Mouse (Mus musculus): Measurements from ENCODE around the gene Ttll13. TPM values are rescaled to one million over a fixed set of nuclear protein-coding genes. Genes with fewer than 3 reads are reported as not detected.

Ttll13 gene
- polyA plus RNA-seq, 1 experiment from 2014 or later: 0.61 TPM

DNA sequence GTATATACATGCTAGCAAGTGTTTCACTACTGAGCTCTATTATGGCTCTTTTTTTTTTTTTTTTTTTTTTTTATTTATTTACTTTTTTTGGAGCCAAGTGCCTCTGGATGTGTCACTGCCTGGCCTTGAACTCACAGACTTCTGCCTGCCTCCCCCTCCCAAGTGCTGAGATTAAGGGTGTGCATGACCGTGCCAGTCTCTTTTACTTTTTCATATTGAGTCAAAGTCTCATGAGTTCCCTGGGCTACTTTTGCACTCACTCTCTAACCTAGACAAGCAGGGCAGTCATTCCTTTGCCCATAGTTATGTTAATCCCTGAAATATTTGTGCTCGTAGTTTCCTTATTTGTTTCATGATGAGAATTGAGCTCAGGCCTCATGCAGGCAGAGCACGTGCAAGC, 35.5 kb downstream of the Ttll13 start:
- WGBS: 94% methylated on average over 3 of the region's 3 CpGs

DNA sequence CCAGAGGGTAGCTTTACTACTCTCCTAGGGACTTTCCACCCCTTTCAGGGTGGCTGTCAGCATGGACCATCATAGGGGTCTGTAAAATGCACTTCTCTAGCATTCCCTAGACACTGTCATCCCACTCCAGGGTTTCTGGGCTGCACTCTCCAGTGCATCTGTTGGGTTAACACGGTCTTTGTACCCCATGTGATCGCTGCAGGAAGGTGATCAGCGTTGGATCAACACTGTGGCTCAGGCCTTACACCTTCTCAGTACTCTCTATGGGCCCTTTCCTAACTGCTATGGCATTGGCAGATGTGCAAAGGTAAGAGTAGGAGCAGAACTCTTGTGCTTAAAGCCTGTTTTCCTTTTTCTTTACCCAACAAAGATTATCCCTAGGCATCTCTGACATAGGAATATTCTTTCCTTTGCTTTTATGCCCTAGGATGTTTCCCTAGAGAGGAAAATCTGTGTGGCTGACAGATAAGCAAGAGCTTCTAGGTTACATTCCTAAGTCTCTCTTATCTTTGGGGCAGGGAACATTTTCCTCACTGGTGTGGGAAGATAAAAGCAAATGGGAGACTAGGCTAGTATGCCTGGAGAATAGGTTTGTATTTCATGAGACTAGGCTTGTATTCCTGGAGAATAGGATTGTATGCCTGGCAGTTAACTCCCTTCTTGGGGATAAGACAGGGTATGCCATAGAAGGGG, 37.2 kb downstream of the Ttll13 start:
- H3K27me3 ChIP-seq (ENCODE audit: low read depth, poor library complexity, severe bottlenecking): no peaks in the 10 kb centered on the region
- DNase-seq (ENCODE audit: low spot score): no peak
- peaks cover 78% of the 10 kb centered on the region for H3K36me3 ChIP-seq
- H3K9me3 ChIP-seq (replicated peaks): no peaks in the 10 kb centered on the region
- no peak overlapping the region for H3K27ac ChIP-seq
- no peaks in the 10 kb centered on the region for H3K4me1 ChIP-seq
- H3K4me3 ChIP-seq: no peak overlapping the region
- 95% methylated on average over 3 of the region's 3 CpGs for WGBS

More for the DNA sequence above, 35.5 kb downstream of the Ttll13 start:
- no peaks in the 10 kb centered on the region for H3K9me3 ChIP-seq (replicated peaks)
- H3K36me3 ChIP-seq: peaks cover 77% of the 10 kb centered on the region
- no peaks in the 10 kb centered on the region for H3K4me1 ChIP-seq
- DNase-seq (ENCODE audit: low spot score): no peak
- H3K4me3 ChIP-seq: no peak overlapping the region
- H3K27ac ChIP-seq: no peak overlapping the region
- no peaks in the 10 kb centered on the region for H3K27me3 ChIP-seq (ENCODE audit: low read depth, poor library complexity, severe bottlenecking)

DNA sequence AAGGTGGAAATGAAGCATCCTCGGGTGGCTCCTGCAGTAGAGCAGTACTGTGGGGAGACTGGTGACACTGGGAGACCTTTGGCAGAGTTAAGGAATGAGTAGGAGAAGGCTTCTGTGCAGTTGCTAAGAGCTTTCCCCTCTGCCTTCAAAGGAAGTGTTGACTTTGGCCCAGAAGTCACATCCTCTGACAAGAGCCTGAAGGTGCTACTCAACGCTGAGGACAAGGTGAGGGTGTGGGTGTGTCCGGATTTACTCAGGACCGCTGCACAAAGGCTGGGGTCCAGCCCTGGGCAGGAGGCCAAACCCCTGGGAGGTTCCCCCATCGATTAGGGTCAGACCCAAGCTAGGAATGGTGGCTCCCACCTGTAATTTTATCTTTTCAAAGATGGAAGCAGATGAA, 38.2 kb downstream of the Ttll13 start:
- Histone ChIP-seq H3K27ac (no peak overlapping the region), H3K36me3 (peaks cover 74% of the 10 kb centered on the region), H3K27me3 (ENCODE audit: low read depth, poor library complexity, severe bottlenecking) (no peaks in the 10 kb centered on the region), H3K9me3 (replicated peaks) (no peaks in the 10 kb centered on the region), H3K4me1 (no peaks in the 10 kb centered on the region), H3K4me3 (no peak overlapping the region)
- 93% methylated on average over 5 of the region's 5 CpGs for WGBS
- DNase-seq (ENCODE audit: low spot score): no peak

DNA sequence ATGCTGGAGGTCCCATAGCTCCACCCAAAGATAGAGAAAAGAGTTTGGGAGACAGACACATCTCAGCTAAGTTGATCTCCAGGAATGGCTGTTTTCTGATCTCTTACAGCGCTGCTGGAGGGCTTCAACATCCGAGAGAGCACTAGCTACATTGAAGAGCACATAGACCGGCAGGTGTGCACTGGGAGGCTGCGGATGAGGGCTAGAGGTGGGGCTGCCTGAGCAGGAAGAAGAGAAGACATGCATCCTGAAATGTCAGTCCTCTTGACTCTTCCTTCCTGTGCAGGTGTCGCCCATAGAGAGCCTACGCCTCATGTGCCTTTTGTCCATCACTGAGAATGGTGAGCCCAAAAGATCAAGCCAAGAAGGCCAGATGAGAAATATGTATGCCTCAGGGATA, 39.5 kb downstream of the Ttll13 start:
- Histone ChIP-seq H3K4me3 (no peak overlapping the region), H3K27me3 (ENCODE audit: low read depth, poor library complexity, severe bottlenecking) (no peaks in the 10 kb centered on the region), H3K9me3 (replicated peaks) (no peaks in the 10 kb centered on the region), H3K4me1 (no peaks in the 10 kb centered on the region), H3K36me3 (peaks cover 74% of the 10 kb centered on the region), H3K27ac (no peak overlapping the region)
- 94% methylated on average over 6 of the region's 6 CpGs for WGBS
- DNase-seq (ENCODE audit: low spot score): no peak

DNA sequence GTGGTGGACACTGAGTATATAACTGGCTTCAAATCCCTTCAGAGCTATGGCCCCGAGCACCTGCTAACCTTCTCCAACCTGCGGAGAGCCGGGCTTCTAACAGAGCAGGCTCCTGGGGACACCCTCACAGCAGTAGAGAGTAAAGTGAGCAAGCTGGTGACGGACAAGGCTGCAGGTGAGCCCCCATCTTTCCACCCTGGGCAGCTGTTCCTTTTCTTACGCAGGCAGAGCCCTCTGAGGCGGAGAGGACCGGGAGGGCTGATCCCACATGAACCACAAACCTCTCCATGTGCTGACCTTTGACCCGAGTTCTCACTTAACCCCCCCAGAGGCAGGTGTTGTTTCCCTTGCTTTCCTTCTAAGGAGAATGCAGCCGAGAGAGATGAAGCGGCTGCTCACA, 41.6 kb downstream of the Ttll13 start:
- DNase-seq (ENCODE audit: low spot score): no peak
- H3K27ac ChIP-seq: no peak overlapping the region
- no peaks in the 10 kb centered on the region for H3K27me3 ChIP-seq (ENCODE audit: low read depth, poor library complexity, severe bottlenecking)
- peaks cover 86% of the 10 kb centered on the region for H3K36me3 ChIP-seq
- no peaks in the 10 kb centered on the region for H3K4me1 ChIP-seq
- 86% methylated on average over 10 of the region's 10 CpGs for WGBS
- H3K9me3 ChIP-seq (replicated peaks): no peaks in the 10 kb centered on the region
- no peak overlapping the region for H3K4me3 ChIP-seq

DNA sequence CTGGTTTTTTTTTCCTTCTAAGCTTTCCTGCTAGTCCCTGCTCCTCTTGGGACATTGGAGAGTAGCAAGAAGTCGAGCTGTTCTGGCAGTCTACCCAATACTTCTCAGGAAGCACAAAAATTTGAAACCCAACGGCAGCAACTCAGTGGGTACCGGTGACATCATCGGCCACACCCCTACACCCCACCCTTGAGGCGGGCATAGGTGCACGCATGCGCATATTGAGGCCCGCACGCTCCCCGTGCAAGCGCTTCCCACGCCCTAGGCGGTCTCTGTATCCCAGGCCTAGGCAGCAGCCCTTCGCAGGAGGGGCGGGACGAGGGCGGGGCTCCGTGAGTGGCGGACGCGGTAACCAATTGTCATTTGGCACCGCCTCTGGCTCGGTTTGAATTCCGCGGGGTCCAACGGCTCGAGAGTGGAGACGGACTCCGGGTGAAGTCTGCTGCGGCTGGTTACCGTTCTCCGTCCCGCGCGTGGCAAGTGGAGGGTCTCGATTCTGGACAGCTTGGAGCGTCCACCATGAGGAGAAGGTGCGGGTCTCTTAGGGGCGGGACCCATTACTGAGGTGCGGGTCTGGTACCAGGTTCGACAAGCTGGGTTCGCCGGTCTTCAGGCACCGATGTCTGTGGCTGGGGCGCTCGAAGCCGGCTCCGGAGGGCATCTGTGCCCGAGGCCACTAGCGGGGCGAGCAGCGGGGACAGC, 48.0 kb downstream of the Ttll13 start, which contains the start of gene Prc1:
Prc1 (plus strand) TSS at position 389 of the 702 bp plus-strand sequence.
- under 1% methylated on average over 52 of the region's 52 CpGs for WGBS

DNA sequence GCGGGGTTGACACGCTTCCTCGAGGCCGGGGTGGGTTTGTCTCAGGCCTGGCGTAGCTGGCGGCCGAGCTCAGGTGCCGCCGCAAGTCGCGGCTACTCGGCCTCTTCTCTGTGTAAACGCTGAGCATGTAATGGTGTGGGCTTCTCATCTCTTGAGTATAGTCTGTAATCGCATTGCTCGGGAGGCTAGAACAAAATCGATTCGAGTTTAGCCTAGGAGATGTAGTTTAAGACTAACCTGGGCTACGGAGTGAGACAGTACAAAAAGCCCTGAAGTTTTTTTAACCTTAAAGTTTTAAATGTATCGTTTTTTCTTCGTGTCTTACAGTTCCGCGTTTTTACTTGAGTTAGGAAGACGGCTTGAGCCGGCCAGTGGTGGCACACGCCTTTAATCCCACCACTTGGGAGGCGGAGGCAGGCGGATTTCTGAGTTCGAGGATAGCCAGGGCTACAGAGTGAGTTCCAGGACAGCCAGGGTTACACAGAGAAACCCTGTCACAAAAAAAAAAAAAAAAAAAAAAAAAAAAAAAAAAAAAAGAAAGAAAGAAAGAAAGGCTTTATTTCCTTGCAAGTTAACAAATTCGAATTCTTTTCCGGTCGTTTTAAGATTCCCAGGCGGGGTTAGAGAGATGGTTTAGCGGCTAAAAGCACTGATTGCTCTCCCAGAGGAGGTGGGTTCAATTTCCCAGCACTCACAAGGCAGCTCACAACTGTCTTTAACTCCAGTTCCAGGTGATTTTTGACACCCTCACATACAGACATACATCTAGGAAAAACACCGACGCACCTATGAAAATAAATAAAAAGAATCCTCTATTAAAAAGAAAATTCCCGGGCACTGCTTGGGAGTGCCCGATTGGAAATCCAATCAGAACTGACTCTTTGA, 48.8 kb downstream of the Ttll13 start:
- peaks cover 62% of the 10 kb centered on the region for H3K36me3 ChIP-seq
- H3K4me3 ChIP-seq: peak overlapping the region; percentile 79
- peak overlapping the region; percentile 92 for H3K27ac ChIP-seq
- DNase-seq (ENCODE audit: low spot score): no peak
- no peaks in the 10 kb centered on the region for H3K27me3 ChIP-seq (ENCODE audit: low read depth, poor library complexity, severe bottlenecking)
- H3K4me1 ChIP-seq: peaks cover 19% of the 10 kb centered on the region
- 12% methylated on average over 37 of the region's 37 CpGs for WGBS
- no peaks in the 10 kb centered on the region for H3K9me3 ChIP-seq (replicated peaks)

More for the DNA sequence above, 48.0 kb downstream of the Ttll13 start, which contains the start of gene Prc1:
- DNase-seq (ENCODE audit: low spot score): peak; percentile 99
- Histone ChIP-seq H3K4me1 (peaks cover 19% of the 10 kb centered on the region), H3K36me3 (peaks cover 59% of the 10 kb centered on the region), H3K9me3 (replicated peaks) (no peaks in the 10 kb centered on the region), H3K4me3 (peak within 1 kb of the TSS; percentile 79), H3K27me3 (ENCODE audit: low read depth, poor library complexity, severe bottlenecking) (no peaks in the 10 kb centered on the region), H3K27ac (peak within 1 kb of the TSS; percentile 92)

DNA sequence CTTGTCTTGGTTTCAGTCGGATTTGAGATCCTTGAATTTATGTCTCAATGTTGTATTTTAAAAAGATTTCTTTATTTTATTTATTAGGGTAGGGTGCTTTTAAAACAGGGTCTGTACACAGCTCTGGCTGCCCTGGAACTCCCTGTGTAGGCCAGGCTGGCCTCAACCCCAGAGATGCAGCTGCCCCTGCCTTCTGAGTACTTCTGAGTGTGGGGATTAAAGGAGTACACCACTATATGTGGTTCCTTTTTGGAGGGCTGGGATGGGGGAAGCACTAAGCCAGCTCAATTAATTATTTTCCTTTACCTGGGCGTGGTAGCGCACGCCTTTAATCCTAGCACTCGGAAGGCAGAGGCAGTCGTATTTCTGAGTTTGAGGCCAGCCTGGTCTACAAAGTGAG, 50.3 kb downstream of the Ttll13 start:
- Histone ChIP-seq H3K9me3 (replicated peaks) (no peaks in the 10 kb centered on the region), H3K27ac (no peak overlapping the region), H3K4me1 (peaks cover 19% of the 10 kb centered on the region), H3K4me3 (0 out of 2 replicates have a peak overlapping the region, but pooled peaks have one; percentile 10), H3K36me3 (peaks cover 62% of the 10 kb centered on the region), H3K27me3 (ENCODE audit: low read depth, poor library complexity, severe bottlenecking) (no peaks in the 10 kb centered on the region)
- DNase-seq (ENCODE audit: low spot score): no peak
- 94% methylated on average over 6 of the region's 6 CpGs for WGBS

DNA sequence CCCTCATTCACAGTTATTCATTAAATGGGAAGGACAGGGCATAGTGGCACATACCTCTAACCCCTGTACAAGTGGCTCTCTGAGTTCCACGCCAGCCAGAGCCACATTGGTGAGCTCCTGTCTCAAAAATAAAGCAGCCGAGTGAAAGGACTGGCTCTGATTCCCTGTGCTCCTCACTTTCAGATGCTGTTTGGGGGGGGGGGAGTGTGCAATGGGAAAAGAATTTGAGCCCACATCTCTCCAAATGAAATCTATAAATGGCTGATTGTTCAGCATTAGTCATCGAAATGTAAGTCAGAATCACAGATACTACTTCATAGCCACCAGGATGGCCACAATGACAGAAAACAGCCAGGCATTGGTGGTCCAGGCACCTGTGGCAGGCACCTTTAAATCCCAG, 50.9 kb downstream of the Ttll13 start:
- 92% methylated on average over 3 of the region's 3 CpGs for WGBS
- Histone ChIP-seq H3K27ac (no peak overlapping the region), H3K36me3 (peaks cover 63% of the 10 kb centered on the region), H3K4me1 (peaks cover 19% of the 10 kb centered on the region), H3K4me3 (no peak overlapping the region), H3K27me3 (ENCODE audit: low read depth, poor library complexity, severe bottlenecking) (no peaks in the 10 kb centered on the region), H3K9me3 (replicated peaks) (no peaks in the 10 kb centered on the region)
- no peak for DNase-seq (ENCODE audit: low spot score)

DNA sequence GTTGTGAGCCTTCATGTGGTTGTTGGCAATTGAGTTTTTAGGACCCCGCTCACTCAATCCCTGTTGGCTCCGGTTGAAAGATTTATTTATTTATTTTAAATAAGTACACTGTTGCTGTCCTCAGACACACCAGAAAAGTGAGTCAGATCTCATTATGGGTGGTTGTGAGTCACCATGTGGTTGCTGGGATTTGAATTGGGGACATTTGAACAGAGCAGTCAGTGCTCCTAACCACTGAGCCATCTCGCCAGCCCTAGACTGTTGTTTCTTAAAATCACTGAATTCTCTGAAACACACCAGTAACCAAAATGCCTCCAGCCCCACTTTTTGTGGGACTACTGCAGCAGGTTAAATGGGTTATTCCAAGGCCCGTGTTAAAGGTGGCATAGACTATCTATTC, 52.6 kb downstream of the Ttll13 start:
- H3K27ac ChIP-seq: no peak overlapping the region
- no peak for DNase-seq (ENCODE audit: low spot score)
- H3K4me3 ChIP-seq: no peak overlapping the region
- WGBS: 96% methylated on average over 4 of the region's 4 CpGs
- H3K27me3 ChIP-seq (ENCODE audit: low read depth, poor library complexity, severe bottlenecking): no peaks in the 10 kb centered on the region
- peaks cover 81% of the 10 kb centered on the region for H3K36me3 ChIP-seq
- no peaks in the 10 kb centered on the region for H3K9me3 ChIP-seq (replicated peaks)
- peaks cover 19% of the 10 kb centered on the region for H3K4me1 ChIP-seq

DNA sequence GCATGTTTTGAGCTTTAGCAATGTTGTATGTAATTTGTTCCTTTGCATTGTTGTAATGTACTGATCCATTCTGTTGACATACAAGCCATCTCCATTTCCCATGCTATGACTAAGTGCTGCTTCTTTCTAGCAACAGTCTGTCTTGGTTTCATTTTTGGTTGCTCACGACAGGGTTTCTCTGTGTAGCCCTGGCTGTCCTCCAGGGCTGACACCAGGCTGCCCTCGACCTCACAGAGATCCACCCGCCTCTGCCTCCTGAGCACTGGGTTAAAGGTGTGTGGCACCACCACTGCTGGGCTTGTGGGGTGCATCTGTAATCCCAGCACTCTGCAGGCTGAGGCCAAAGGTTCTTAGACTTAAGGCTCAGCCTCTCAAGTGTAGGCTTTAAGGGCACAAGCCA, 53.4 kb downstream of the Ttll13 start:
- H3K27me3 ChIP-seq (ENCODE audit: low read depth, poor library complexity, severe bottlenecking): no peaks in the 10 kb centered on the region
- no peak overlapping the region for H3K27ac ChIP-seq
- H3K36me3 ChIP-seq: peaks cover 89% of the 10 kb centered on the region
- H3K4me3 ChIP-seq: no peak overlapping the region
- DNase-seq (ENCODE audit: low spot score): no peak
- 95% methylated on average over 3 of the region's 3 CpGs for WGBS
- H3K4me1 ChIP-seq: peaks cover 19% of the 10 kb centered on the region
- H3K9me3 ChIP-seq (replicated peaks): no peaks in the 10 kb centered on the region

DNA sequence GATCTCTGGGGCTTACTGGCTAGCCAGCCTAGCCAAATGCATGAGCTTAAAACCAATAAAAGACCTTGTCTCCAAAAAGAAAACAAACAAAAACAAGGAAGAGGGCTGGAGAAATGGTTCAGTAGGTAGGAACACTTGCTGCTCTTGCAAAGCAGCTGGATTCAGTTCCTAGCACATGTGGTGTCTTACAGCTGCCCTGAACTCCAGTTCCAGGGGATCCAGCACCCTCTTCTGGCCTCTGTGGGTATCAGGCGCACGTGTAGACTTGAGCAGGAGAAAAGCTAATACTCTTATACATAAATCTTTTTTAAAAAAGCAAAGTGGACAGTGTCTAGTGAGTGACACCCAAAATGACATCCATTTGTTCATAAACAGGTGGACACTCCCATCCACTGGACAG, 55.3 kb downstream of the Ttll13 start:
- Histone ChIP-seq H3K27me3 (ENCODE audit: low read depth, poor library complexity, severe bottlenecking) (no peaks in the 10 kb centered on the region), H3K27ac (no peak overlapping the region), H3K4me3 (no peak overlapping the region), H3K4me1 (peaks cover 5% of the 10 kb centered on the region), H3K9me3 (replicated peaks) (no peaks in the 10 kb centered on the region), H3K36me3 (peaks cover 99% of the 10 kb centered on the region)
- DNase-seq (ENCODE audit: low spot score): no peak
- WGBS: 95% methylated on average over 2 of the region's 2 CpGs

DNA sequence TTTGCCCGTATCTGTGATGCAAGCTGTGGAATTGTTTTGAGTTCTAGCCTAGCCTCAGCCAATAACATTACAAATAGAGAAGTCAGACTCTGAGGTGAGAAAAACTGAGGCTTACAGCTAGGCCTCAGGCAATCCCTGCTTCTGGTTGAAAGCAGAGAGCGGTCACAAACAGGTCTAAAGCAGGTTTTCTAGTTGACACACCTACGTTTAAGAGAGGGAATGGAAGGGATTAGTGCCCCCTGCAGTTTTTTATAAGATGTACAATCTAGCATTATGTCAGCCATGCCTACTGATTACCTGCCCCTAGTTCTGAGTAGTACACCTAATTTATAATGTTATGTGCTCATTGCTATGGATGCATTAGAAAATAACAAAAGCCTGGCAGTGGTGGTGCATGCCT, 61.6 kb downstream of the Ttll13 start:
- H3K27me3 ChIP-seq (ENCODE audit: low read depth, poor library complexity, severe bottlenecking): no peaks in the 10 kb centered on the region
- H3K4me3 ChIP-seq: no peak overlapping the region
- peaks cover 100% of the 10 kb centered on the region for H3K36me3 ChIP-seq
- no peak for DNase-seq (ENCODE audit: low spot score)
- no peaks in the 10 kb centered on the region for H3K9me3 ChIP-seq (replicated peaks)
- no peaks in the 10 kb centered on the region for H3K4me1 ChIP-seq
- 93% methylated on average over 3 of the region's 3 CpGs for WGBS
- H3K27ac ChIP-seq: no peak overlapping the region

Data from limb, embryonic 10.5 days (tissue).